Mouse (Mus musculus): ENCODE measurements at regions not wholly inside any gene's neighbourhood (a gene's known extent, or its start where the extent isn't known, plus 50 kb on each side); places are given as distances from the start of the nearest gene placed in this dataset.

DNA sequence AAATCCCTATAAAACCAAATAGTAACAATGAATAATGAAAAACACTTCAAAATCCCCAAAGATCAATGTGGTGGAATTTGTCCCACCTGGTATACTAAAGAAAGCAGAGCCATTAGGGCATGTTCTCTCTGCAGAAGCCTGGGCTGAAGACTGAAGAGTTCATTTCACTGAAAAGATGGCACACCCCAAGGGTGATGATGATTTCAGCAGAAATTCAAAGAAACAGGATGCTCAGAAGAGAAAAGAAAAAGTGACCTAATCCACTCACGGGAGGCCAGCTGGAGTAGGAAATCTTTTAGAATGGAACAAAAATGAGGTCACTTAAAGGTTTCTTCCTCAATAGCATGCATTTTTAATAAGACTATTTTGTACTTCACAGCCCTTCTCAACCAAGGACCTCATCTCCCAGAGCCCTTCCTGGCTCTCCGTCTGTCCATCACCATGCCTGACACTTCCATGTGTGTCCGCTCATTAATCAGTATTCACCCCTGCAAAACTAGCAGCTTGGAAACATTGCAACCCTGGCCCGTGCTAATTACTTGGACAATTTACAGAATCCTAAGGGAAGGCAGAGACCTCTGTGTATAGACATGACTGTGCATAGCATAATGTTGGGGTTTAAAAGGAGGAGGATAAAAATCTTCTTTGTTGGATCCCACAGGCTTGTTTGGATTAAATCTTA lies 101.9 kb upstream of the F13a1 start:
- H3K9me3 ChIP-seq (ENCODE audit: control insufficient read depth): no peaks in the 10 kb centered on the region
- no peak overlapping the region for H3K9ac ChIP-seq (ENCODE audit: low read depth, low read length)
- H3K27ac ChIP-seq (ENCODE audit: low read depth, low read length): no peak overlapping the region
- TF ChIP-seq CTCF (IDR thresholded peaks at IDR 0.05; ENCODE audit: low read depth): no peak
- no peak overlapping the region for H3K4me3 ChIP-seq (ENCODE audit: low read depth, low read length)
- 71% methylated on average over 4 of the region's 4 CpGs for WGBS
- H3K4me2 ChIP-seq (replicated peaks; ENCODE audit: low read depth): no peak overlapping the region
- no peaks in the 10 kb centered on the region for H3K4me1 ChIP-seq (replicated peaks; ENCODE audit: control insufficient read depth, insufficient read depth, low read length)
- H3K36me3 ChIP-seq (ENCODE audit: control insufficient read depth, insufficient read depth): no peaks in the 10 kb centered on the region
- no peaks in the 10 kb centered on the region for H3K27me3 ChIP-seq (replicated peaks; ENCODE audit: control insufficient read depth, insufficient read depth, low read length)
- no peak for ATAC-seq

DNA sequence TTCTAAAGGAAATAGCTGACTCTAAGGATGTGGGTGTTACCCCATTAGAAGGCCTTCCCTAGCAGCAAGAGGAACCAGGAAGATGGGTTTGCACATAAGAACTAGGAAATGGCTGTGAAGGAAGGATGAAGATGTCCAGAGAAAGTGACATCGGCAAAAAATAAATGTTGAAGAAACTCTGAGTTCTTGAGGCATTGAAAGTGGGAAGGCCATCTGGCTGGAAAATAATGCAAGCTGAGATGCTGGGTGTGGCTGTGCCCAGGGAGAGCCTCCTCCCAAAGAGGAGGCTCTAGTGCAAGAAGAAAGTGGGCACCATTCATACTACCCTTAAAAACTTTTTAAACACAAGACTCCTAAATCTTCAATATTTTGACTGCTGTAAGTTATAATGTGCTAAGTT lies 99.9 kb upstream of the F13a1 start:
- Histone ChIP-seq H3K36me3 (ENCODE audit: control insufficient read depth, insufficient read depth) (no peaks in the 10 kb centered on the region), H3K4me1 (replicated peaks; ENCODE audit: control insufficient read depth, insufficient read depth, low read length) (no peaks in the 10 kb centered on the region), H3K9me3 (ENCODE audit: control insufficient read depth) (no peaks in the 10 kb centered on the region), H3K4me2 (replicated peaks; ENCODE audit: low read depth) (no peak overlapping the region), H3K27ac (ENCODE audit: low read depth, low read length) (no peak overlapping the region), H3K27me3 (replicated peaks; ENCODE audit: control insufficient read depth, insufficient read depth, low read length) (no peaks in the 10 kb centered on the region), H3K4me3 (ENCODE audit: low read depth, low read length) (no peak overlapping the region), H3K9ac (ENCODE audit: low read depth, low read length) (no peak overlapping the region)
- ATAC-seq: no peak
- WGBS: 78% methylated on average over 1 of the region's 1 CpGs
- no peak for TF ChIP-seq CTCF (IDR thresholded peaks at IDR 0.05; ENCODE audit: low read depth)

- no peak overlapping the region for H3K4me3 ChIP-seq (ENCODE audit: low read depth, low read length)
- TF ChIP-seq CTCF (IDR thresholded peaks at IDR 0.05; ENCODE audit: low read depth): no peak
- no peak for ATAC-seq
- H3K9me3 ChIP-seq (ENCODE audit: control insufficient read depth): no peaks in the 10 kb centered on the region
- 67% methylated on average over 3 of the region's 3 CpGs for WGBS
- no peaks in the 10 kb centered on the region for H3K36me3 ChIP-seq (ENCODE audit: control insufficient read depth, insufficient read depth)
- no peak overlapping the region for H3K27ac ChIP-seq (ENCODE audit: low read depth, low read length)
- no peaks in the 10 kb centered on the region for H3K27me3 ChIP-seq (replicated peaks; ENCODE audit: control insufficient read depth, insufficient read depth, low read length)
- no peak overlapping the region for H3K4me2 ChIP-seq (replicated peaks; ENCODE audit: low read depth)
- H3K4me1 ChIP-seq (replicated peaks; ENCODE audit: control insufficient read depth, insufficient read depth, low read length): no peaks in the 10 kb centered on the region
- no peak overlapping the region for H3K9ac ChIP-seq (ENCODE audit: low read depth, low read length)
These were observed 99.2 kb upstream of the F13a1 start for GRCm38 (mm10) chr13:37149066-37149781.

DNA sequence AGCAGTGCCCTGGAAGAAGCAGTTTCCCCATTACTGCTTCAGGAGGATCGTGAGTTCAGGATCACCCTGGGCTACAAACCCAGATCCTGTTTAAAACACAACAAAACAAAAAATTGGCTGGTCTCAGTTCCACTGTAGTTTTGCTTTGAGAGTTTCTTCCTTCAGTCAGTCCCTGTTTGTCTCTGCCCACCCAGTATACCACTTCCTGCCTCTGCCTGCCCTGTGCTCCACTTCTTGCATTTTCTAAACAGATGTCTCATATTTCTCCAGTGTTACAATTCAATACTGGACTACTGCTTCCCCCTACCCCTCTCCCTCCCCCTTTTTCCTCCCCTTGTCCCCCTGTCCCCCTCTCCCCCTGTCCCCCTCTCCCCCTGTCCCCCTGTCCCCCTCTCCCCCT lies 98.6 kb upstream of the F13a1 start:
- H3K36me3 ChIP-seq (ENCODE audit: control insufficient read depth, insufficient read depth): no peaks in the 10 kb centered on the region
- ATAC-seq: no peak
- H3K4me2 ChIP-seq (replicated peaks; ENCODE audit: low read depth): no peak overlapping the region

GRCm38 (mm10) chr13:37147790-37148189 lies 97.7 kb upstream of the F13a1 start:
- 87% methylated on average over 8 of the region's 8 CpGs for WGBS
- Histone ChIP-seq H3K4me2 (replicated peaks; ENCODE audit: low read depth) (no peak overlapping the region), H3K9ac (ENCODE audit: low read depth, low read length) (no peak overlapping the region)

More for the DNA sequence above, 98.6 kb upstream of the F13a1 start:
- WGBS: 83% methylated on average over 1 of the region's 1 CpGs
- H3K4me3 ChIP-seq (ENCODE audit: low read depth, low read length): no peak overlapping the region
- H3K27me3 ChIP-seq (replicated peaks; ENCODE audit: control insufficient read depth, insufficient read depth, low read length): no peaks in the 10 kb centered on the region
- H3K9ac ChIP-seq (ENCODE audit: low read depth, low read length): no peak overlapping the region
- no peak overlapping the region for H3K27ac ChIP-seq (ENCODE audit: low read depth, low read length)
- H3K4me1 ChIP-seq (replicated peaks; ENCODE audit: control insufficient read depth, insufficient read depth, low read length): no peaks in the 10 kb centered on the region
- no peaks in the 10 kb centered on the region for H3K9me3 ChIP-seq (ENCODE audit: control insufficient read depth)
- TF ChIP-seq CTCF (IDR thresholded peaks at IDR 0.05; ENCODE audit: low read depth): no peak

DNA sequence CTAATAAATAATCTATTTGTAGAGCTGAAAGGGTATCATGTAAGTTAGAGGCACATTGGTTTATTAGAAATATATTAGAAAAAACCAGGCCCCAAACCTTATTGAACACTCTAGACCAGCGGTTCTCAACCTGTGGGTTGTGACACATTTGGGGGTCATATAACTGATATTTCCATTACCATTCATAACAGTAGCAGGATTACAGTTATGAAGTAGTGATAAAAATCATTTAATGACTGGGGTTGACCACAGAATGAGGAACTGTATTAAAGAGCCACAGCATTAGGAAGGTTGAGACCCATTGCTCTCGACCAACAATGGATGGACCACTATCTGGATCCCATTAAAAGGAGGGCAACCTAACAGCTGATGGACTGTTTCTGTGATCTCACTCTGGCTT lies 92.8 kb upstream of the F13a1 start:
- no peak overlapping the region for H3K4me3 ChIP-seq (ENCODE audit: low read depth, low read length)
- no peak for TF ChIP-seq CTCF (IDR thresholded peaks at IDR 0.05; ENCODE audit: low read depth)
- no peak overlapping the region for H3K9ac ChIP-seq (ENCODE audit: low read depth, low read length)
- no peaks in the 10 kb centered on the region for H3K4me1 ChIP-seq (replicated peaks; ENCODE audit: control insufficient read depth, insufficient read depth, low read length)
- no peaks in the 10 kb centered on the region for H3K36me3 ChIP-seq (ENCODE audit: control insufficient read depth, insufficient read depth)
- no peak overlapping the region for H3K4me2 ChIP-seq (replicated peaks; ENCODE audit: low read depth)
- H3K9me3 ChIP-seq (ENCODE audit: control insufficient read depth): no peaks in the 10 kb centered on the region
- no peak overlapping the region for H3K27ac ChIP-seq (ENCODE audit: low read depth, low read length)
- H3K27me3 ChIP-seq (replicated peaks; ENCODE audit: control insufficient read depth, insufficient read depth, low read length): no peaks in the 10 kb centered on the region
- no peak for ATAC-seq
- WGBS: 87% methylated on average over 2 of the region's 2 CpGs

More at GRCm38 (mm10) chr13:37147790-37148189, 97.7 kb upstream of the F13a1 start:
- no peaks in the 10 kb centered on the region for H3K36me3 ChIP-seq (ENCODE audit: control insufficient read depth, insufficient read depth)
- no peaks in the 10 kb centered on the region for H3K27me3 ChIP-seq (replicated peaks; ENCODE audit: control insufficient read depth, insufficient read depth, low read length)
- H3K4me3 ChIP-seq (ENCODE audit: low read depth, low read length): no peak overlapping the region
- H3K27ac ChIP-seq (ENCODE audit: low read depth, low read length): no peak overlapping the region
- TF ChIP-seq CTCF (IDR thresholded peaks at IDR 0.05; ENCODE audit: low read depth): no peak
- no peak for ATAC-seq
- no peaks in the 10 kb centered on the region for H3K9me3 ChIP-seq (ENCODE audit: control insufficient read depth)
- no peaks in the 10 kb centered on the region for H3K4me1 ChIP-seq (replicated peaks; ENCODE audit: control insufficient read depth, insufficient read depth, low read length)
